Mouse (Mus musculus): ENCODE data around the gene Alpk3.

- TF ChIP-seq GATA1 (IDR thresholded peaks at IDR 0.05; ENCODE audit: borderline replicate concordance, low read length) (no peak), FLI1 (IDR thresholded peaks at IDR 0.05; ENCODE audit: low read length) (no peak)
Measured at GRCm38 (mm10) chr7:81074546-81074945, 17.1 kb downstream of the Alpk3 start.

Measured in megakaryocyte, embryonic 14.5 days (primary cell).